Mouse (Mus musculus) forebrain, embryonic 11.5 days (tissue): ENCODE results near the gene Ifih1. TPM values are rescaled to one million over a fixed set of nuclear protein-coding genes. Genes with fewer than 3 reads are reported as not detected.

Experiments used
- ATAC-seq: fragments of 200-750 bp; cut with Nextera tagmentation; replicated peaks from 2 replicates; pipeline ENCODE4 v1.8.0; 2017; ENCODE audit warnings: moderate TSS enrichment; ENCODE audit not compliant: low FRiP score
- DNase-seq: peaks from one replicate; pipeline ENCODE4 v3.0.0-alpha.2; 2017; ENCODE audit warnings: low spot score
- H3K27ac ChIP-seq: fragments of 300-500 bp; sonication (generic); 2 replicates; pipeline ENCODE4 v1.5.1; 2014; ENCODE audit warnings: low read depth, low read length
- H3K27me3 ChIP-seq: fragments of 300-500 bp; sonication (generic); 2 replicates; pipeline ENCODE4 v1.6.1; 2014; ENCODE audit warnings: mild to moderate bottlenecking, low read length, mixed read lengths; ENCODE audit not compliant: control insufficient read depth, insufficient read depth
- H3K36me3 ChIP-seq: fragments of 300-500 bp; sonication (generic); 2 replicates; pipeline ENCODE4 v1.6.1; 2014; ENCODE audit warnings: mild to moderate bottlenecking, low read length, moderate library complexity, mixed read lengths; ENCODE audit not compliant: control insufficient read depth, insufficient read depth
- H3K4me1 ChIP-seq: fragments of 300-500 bp; sonication (generic); replicated peaks from 2 replicates; pipeline ENCODE4 v1.6.1; 2014; ENCODE audit warnings: low read length, mixed read lengths; ENCODE audit not compliant: control insufficient read depth, insufficient read depth
- H3K4me2 ChIP-seq: fragments of 300-500 bp; sonication (generic); 2 replicates; pipeline ENCODE4 v1.6.1; 2014; ENCODE audit warnings: low read depth, mild to moderate bottlenecking, low read length, moderate library complexity, mixed read lengths; ENCODE audit not compliant: severe bottlenecking
- H3K4me3 ChIP-seq: fragments of 300-500 bp; sonication (generic); 2 replicates; pipeline ENCODE4 v1.5.1; 2014; ENCODE audit warnings: low read depth, low read length
- H3K9ac ChIP-seq: fragments of 300-500 bp; sonication (generic); 2 replicates; pipeline ENCODE4 v1.6.1; 2014; ENCODE audit warnings: low read length
- H3K9me3 ChIP-seq: fragments of 300-500 bp; sonication (generic); 2 replicates; pipeline ENCODE4 v1.6.1; 2016; ENCODE audit warnings: low read length, mixed read lengths; ENCODE audit not compliant: control insufficient read depth
- WGBS: fragments of 180-500 bp; shearing (Covaris S2); extraction: QIAGEN DNeasy Blood & Tissue Kit; methylation state at CpG from one replicate; pipeline ENCODE4 v1.1.7; 2014; 5-methylcytosine and 5-hydroxymethylcytosine counted together
- polyA plus RNA-seq: library from polyadenylated mRNA; unstranded; fragments of >200 nt; fragmentation: Nextera tagmentation; extraction: Ambion mirVana; gene quantifications from 2 replicates; pipeline ENCODE4 v1.2.1, GENCODE M21; 2014

Ifih1 gene
- polyA plus RNA-seq, 1 experiment from 2014 or later: 1.5 TPM

DNA sequence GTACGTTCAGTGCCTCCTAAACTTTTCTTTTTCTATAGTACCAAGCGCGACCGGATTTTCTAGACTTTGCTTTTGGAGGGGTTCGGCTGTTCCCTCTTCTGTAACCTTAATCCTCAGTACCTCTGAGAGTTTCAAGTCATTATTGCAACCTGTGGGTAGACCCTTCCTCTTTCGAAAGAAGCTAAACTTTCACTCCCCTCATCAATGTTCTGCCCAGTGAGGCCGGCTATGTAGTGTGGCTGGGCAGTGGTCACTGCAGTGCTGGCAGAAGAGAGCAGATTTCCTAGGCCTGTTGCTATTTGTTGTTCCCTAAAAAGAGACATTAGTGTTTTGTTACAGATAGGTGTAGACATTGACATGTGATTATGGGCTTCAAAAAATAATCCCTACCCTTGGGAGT is 18.8 kb upstream of the Ifih1 start:
- H3K4me3 ChIP-seq: peak overlapping the region; percentile 59
- no peak for DNase-seq
- H3K27me3 ChIP-seq: no peaks in the 10 kb centered on the region
- no peaks in the 10 kb centered on the region for H3K36me3 ChIP-seq
- H3K4me1 ChIP-seq: no peaks in the 10 kb centered on the region
- no peak overlapping the region for H3K9ac ChIP-seq
- H3K4me2 ChIP-seq: peak overlapping the region; percentile 94
- H3K9me3 ChIP-seq: no peaks in the 10 kb centered on the region
- WGBS: 63% methylated on average over 7 of the region's 7 CpGs
- H3K27ac ChIP-seq: no peak overlapping the region
- ATAC-seq: no peak

DNA sequence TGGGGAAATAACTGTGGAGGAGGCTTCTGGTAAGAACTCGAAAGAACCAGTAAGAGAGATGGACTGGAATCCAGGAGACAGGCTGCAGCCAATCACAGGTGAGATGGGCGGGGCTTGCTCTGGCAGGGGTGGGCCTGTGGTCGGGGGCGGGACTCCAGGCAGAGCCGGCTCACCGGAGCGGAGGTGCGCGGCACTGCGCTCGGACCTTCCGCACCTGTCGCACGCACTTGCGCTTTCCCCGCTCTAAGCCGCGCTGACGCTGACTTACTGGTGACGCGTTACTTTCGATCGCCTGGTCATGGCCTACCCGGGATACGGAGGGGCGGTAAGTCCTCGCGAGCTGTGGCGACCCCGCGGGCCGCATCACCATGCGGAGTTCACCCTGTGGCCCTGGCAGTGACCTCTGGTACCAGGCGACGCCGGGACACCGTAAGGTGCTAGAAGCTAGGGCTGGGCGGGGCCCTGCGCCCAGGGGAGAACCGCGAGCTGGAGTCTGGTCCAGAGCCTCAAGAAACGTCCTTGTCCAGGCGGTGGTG is 18.1 kb upstream of the Ifih1 start, which contains the start of gene Gca:
TSS of gene Gca (plus strand) at position 151 of the 536 bp plus-strand sequence.
- no peaks in the 10 kb centered on the region for H3K9me3 ChIP-seq
- no peaks in the 10 kb centered on the region for H3K27me3 ChIP-seq
- no peaks in the 10 kb centered on the region for H3K36me3 ChIP-seq
- H3K9ac ChIP-seq: peak within 1 kb of the TSS; percentile 59
- whole genome bisulfite sequencing: 1% methylated on average over 43 of the region's 43 CpGs
- peak; percentile 98 for ATAC-seq
- peak; percentile 91 for DNase-seq
- no peaks in the 10 kb centered on the region for H3K4me1 ChIP-seq
- no peak within 1 kb of the TSS for H3K27ac ChIP-seq
- H3K4me3 ChIP-seq: peak within 1 kb of the TSS; percentile 59
- H3K4me2 ChIP-seq: peak within 1 kb of the TSS; percentile 94

DNA sequence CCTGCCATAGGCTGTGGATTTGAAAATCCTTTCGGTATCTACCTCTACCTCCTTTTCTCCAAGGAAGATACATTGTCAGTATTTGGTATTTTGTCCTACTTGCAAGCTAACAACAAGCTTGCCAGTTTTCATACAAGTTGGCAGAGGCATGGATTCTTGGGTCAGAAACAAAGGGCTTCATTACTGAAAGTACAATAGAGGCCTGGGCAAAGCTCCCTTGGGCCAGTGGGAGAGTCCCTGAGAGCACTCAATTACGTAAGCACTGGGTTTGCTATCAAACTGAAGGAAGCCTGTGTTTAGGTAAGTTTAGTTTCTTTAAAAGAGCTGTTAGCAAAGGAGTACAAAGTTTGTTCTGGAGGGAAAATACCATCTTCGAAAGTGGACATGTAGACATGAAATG is 16.5 kb upstream of the Ifih1 start:
- ATAC-seq (no peak), DNase-seq (no peak)
- no peaks in the 10 kb centered on the region for H3K9me3 ChIP-seq
- no peak overlapping the region for H3K4me3 ChIP-seq
- no peak overlapping the region for H3K27ac ChIP-seq
- H3K9ac ChIP-seq: no peak overlapping the region
- no peaks in the 10 kb centered on the region for H3K4me1 ChIP-seq
- no peaks in the 10 kb centered on the region for H3K27me3 ChIP-seq
- 72% methylated on average over 3 of the region's 3 CpGs for WGBS
- no peaks in the 10 kb centered on the region for H3K36me3 ChIP-seq
- H3K4me2 ChIP-seq: no peak overlapping the region

DNA sequence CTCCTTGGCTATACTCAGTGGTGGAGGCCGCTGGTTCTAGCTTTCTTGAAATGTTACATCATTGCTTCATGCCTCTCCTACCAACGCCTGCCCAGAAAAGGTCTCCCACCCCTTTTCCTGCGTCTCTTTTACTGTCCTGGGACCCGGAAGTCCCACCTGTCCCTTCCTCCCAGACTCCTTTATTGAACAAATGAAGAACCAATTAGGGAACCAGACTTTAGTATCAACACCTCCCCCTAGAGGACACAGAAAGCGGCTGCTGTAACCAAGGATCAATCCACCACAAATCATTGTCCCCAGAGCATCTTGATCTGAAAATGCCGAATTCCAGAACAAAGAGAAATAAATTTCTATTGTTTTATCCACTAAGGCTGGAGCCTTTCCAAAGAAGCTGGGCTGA is 14.5 kb upstream of the Ifih1 start:
- H3K36me3 ChIP-seq: no peaks in the 10 kb centered on the region
- H3K4me3 ChIP-seq: no peak overlapping the region
- H3K4me1 ChIP-seq: no peaks in the 10 kb centered on the region
- H3K27ac ChIP-seq: no peak overlapping the region
- no peak overlapping the region for H3K4me2 ChIP-seq
- ATAC-seq (no peak), DNase-seq (no peak)
- no peak overlapping the region for H3K9ac ChIP-seq
- H3K27me3 ChIP-seq: no peaks in the 10 kb centered on the region
- 61% methylated on average over 6 of the region's 6 CpGs for WGBS
- H3K9me3 ChIP-seq: no peaks in the 10 kb centered on the region

DNA sequence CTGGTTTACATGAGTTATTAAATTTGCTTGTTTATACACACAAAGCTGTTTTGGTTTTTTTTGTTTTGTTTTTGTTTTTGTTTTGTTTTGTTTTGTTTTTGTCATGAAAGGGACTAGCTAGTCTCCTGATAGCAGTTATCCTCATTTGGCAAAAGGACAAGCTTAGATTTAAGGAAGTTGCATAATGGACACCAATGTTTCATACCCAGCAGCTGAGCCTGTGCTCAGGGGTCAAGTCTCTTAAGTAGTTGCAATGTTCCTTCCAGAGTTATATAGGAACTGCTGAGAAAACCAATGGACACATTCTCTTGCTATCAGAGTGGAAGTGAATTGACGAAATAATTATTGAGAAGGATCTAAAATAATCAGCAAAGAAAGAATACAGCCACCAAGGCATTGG is 10.0 kb upstream of the Ifih1 start:
- WGBS: 81% methylated on average over 1 of the region's 1 CpGs
- no peak for ATAC-seq

DNA sequence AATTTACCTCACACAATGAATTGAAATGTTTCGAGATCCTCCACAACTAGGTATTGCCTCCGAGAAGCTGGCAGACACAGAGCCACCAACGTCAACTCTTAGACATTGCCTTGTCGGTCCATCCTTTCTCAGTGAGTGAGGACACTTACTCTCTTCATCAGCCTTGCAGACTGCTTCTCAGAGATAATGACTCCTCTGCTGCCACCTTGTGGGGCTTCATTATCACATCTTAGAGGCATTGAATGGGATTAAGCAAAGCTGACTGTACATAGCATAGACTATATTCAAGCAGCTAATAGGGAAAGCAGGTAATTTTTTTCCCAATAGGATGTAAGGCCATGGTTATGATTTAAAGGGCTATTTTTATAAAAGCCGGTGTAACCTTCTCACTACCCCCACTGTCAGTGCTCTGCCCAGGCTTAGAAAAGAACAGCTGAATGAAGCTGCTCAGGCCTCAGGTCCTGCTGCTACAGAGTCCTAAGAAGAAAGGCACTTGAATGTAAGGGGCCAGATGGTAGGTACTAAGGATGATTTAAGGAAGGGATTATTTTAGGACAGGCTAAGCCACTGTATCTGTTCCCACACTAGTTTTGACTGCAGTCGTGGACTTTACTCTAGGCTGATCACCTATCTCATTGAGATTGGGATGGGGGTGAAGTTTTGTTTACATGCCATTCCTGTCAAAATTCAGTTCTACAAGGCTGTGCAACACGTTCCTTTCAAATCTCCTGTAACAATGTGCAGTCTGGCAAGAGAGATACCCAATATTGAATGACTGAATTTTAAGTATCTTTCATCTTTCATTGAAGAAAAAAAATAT is 8.7 kb upstream of the Ifih1 start:
- 51% methylated on average over 7 of the region's 7 CpGs for WGBS
- no peaks in the 10 kb centered on the region for H3K9me3 ChIP-seq
- no peak overlapping the region for H3K4me2 ChIP-seq
- no peak overlapping the region for H3K9ac ChIP-seq
- ATAC-seq (peak; percentile 71), DNase-seq (no peak)
- no peaks in the 10 kb centered on the region for H3K27me3 ChIP-seq
- no peaks in the 10 kb centered on the region for H3K4me1 ChIP-seq
- no peaks in the 10 kb centered on the region for H3K36me3 ChIP-seq
- H3K27ac ChIP-seq: no peak overlapping the region
- no peak overlapping the region for H3K4me3 ChIP-seq

More for the DNA sequence above, 10.0 kb upstream of the Ifih1 start:
- Histone ChIP-seq H3K4me2 (no peak overlapping the region), H3K27ac (no peak overlapping the region), H3K9me3 (no peaks in the 10 kb centered on the region), H3K27me3 (no peaks in the 10 kb centered on the region), H3K4me3 (no peak overlapping the region), H3K4me1 (no peaks in the 10 kb centered on the region), H3K9ac (no peak overlapping the region), H3K36me3 (no peaks in the 10 kb centered on the region)
- no peak for DNase-seq

DNA sequence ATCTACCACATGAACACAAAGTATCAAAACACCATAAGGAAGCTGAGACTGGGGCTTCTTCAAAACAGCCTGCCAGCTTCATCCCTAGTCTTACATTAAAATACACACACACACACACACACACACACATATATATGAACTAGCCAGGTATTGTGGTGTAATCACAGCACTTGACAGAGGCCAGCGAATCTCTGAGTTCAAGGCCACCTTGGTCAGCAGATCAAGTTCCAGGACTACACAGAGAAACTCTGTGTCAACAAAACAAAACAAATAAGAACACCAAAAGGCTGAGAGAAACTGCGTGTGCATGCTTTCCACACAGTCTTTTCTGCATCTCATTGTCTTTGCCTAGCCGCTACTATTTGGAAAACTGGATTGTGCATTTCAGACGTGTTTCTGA is 6.4 kb upstream of the Ifih1 start:
- no peak for ATAC-seq
- no peak for DNase-seq
- Histone ChIP-seq H3K36me3 (no peaks in the 10 kb centered on the region), H3K27ac (no peak overlapping the region), H3K4me2 (no peak overlapping the region), H3K4me1 (no peaks in the 10 kb centered on the region), H3K9ac (no peak overlapping the region), H3K27me3 (no peaks in the 10 kb centered on the region), H3K4me3 (no peak overlapping the region), H3K9me3 (no peaks in the 10 kb centered on the region)
- 84% methylated on average over 4 of the region's 4 CpGs for WGBS

DNA sequence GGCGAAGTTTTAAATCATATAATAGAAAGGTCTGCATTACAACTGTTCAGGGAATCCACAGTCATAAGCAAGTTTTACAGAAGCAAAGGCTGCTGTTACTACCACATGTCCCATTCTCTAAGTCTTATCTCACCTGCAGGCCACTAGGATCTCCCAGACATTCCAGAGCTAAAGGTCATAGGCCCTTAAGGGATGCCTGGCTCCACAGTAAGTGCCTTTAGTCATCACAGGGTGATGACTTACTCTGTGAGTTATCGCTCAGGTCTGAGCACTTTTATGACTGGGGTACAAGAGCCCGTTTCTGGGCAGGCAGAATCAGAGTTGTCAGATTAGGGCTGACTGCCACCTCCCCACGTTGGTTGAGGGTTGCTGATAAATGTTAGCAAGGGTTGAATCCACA is 5.8 kb upstream of the Ifih1 start:
- Histone ChIP-seq H3K36me3 (no peaks in the 10 kb centered on the region), H3K4me3 (no peak overlapping the region), H3K9me3 (no peaks in the 10 kb centered on the region), H3K4me1 (no peaks in the 10 kb centered on the region), H3K27ac (no peak overlapping the region), H3K9ac (no peak overlapping the region), H3K4me2 (no peak overlapping the region), H3K27me3 (no peaks in the 10 kb centered on the region)
- no peak for DNase-seq
- WGBS: 85% methylated on average over 4 of the region's 4 CpGs
- ATAC-seq: no peak
